Mouse (Mus musculus) urinary bladder, postnatal 10 days (tissue): ENCODE data around the gene Lgr6.
"Not testable (repeated sequence)": the region's sequence is repeated elsewhere in the genome, so short reads cannot be mapped to it uniquely, and the experiment has no call there.

Source experiments
- DNase-seq: peaks from one replicate; pipeline ENCODE4 v3.0.0; 2022; ENCODE audit warnings: low spot score

Lgr6 gene

GRCm38 (mm10) chr1:135128986-135129385, 23.9 kb upstream of the Lgr6 start:
- DNase-seq: no peak

- DNase-seq: no peak
Measured at GRCm38 (mm10) chr1:135128011-135128441, 22.9 kb upstream of the Lgr6 start.

- no peak for DNase-seq
Measured at GRCm38 (mm10) chr1:135126443-135127027, 21.5 kb upstream of the Lgr6 start.

GRCm38 (mm10) chr1:135125990-135126389, 20.9 kb upstream of the Lgr6 start:
- no peak for DNase-seq

- no peak for DNase-seq
Measured at GRCm38 (mm10) chr1:135124573-135125363, 19.7 kb upstream of the Lgr6 start.

- no peak for DNase-seq
Measured at GRCm38 (mm10) chr1:135112661-135113060, 7.6 kb upstream of the Lgr6 start.

- not testable (repeated sequence) for DNase-seq
Measured at GRCm38 (mm10) chr1:135111271-135111670, 6.2 kb upstream of the Lgr6 start.

GRCm38 (mm10) chr1:135110075-135110474, 5.0 kb upstream of the Lgr6 start:
- DNase-seq: no peak

- no peak for DNase-seq
Measured at GRCm38 (mm10) chr1:135108611-135109010, 3.5 kb upstream of the Lgr6 start.

- no peak for DNase-seq
Measured at GRCm38 (mm10) chr1:135105951-135106350, 875 bp upstream of the Lgr6 start.

- no peak for DNase-seq
Measured at GRCm38 (mm10) chr1:135100400-135100799, 4.7 kb downstream of the Lgr6 start.

GRCm38 (mm10) chr1:135098441-135098840, 6.6 kb downstream of the Lgr6 start:
- DNase-seq: no peak

GRCm38 (mm10) chr1:135097441-135097840, 7.6 kb downstream of the Lgr6 start:
- no peak for DNase-seq

GRCm38 (mm10) chr1:135096312-135096711, 8.8 kb downstream of the Lgr6 start:
- no peak for DNase-seq

GRCm38 (mm10) chr1:135095189-135095588, 9.9 kb downstream of the Lgr6 start:
- no peak for DNase-seq

- no peak for DNase-seq
Measured at GRCm38 (mm10) chr1:135094723-135095122, 10.4 kb downstream of the Lgr6 start.

- no peak for DNase-seq
Measured at GRCm38 (mm10) chr1:135090914-135091313, 14.2 kb downstream of the Lgr6 start.

GRCm38 (mm10) chr1:135089626-135090025, 15.4 kb downstream of the Lgr6 start:
- DNase-seq: no peak

- no peak for DNase-seq
Measured at GRCm38 (mm10) chr1:135087414-135087813, 17.7 kb downstream of the Lgr6 start.

GRCm38 (mm10) chr1:135086015-135086414, 19.1 kb downstream of the Lgr6 start:
- DNase-seq: no peak

GRCm38 (mm10) chr1:135085296-135085871, 19.7 kb downstream of the Lgr6 start:
- no peak for DNase-seq

GRCm38 (mm10) chr1:135083465-135083864, 21.6 kb downstream of the Lgr6 start:
- no peak for DNase-seq

- DNase-seq: no peak
Measured at GRCm38 (mm10) chr1:135082267-135082666, 22.8 kb downstream of the Lgr6 start.
